Mouse (Mus musculus): ENCODE measurements around the gene Lao1.

Gene Lao1

GRCm38 (mm10) chr4:119004178-119004577 lies 42.8 kb downstream of the Lao1 start:
- Histone ChIP-seq H3K27me3 (ENCODE audit: control insufficient read depth, insufficient read depth, low read length, poor library complexity, severe bottlenecking) (no peaks in the 10 kb centered on the region), H3K36me3 (ENCODE audit: control insufficient read depth, insufficient read depth, low read length, poor library complexity, severe bottlenecking) (no peaks in the 10 kb centered on the region)
- DNase-seq (ENCODE audit: low read depth, low spot score): peak; percentile 47

- no peaks in the 10 kb centered on the region for H3K36me3 ChIP-seq (ENCODE audit: control insufficient read depth, insufficient read depth, low read length, poor library complexity, severe bottlenecking)
- no peaks in the 10 kb centered on the region for H3K27me3 ChIP-seq (ENCODE audit: control insufficient read depth, insufficient read depth, low read length, poor library complexity, severe bottlenecking)
- DNase-seq (ENCODE audit: low read depth, low spot score): peak; percentile 92
These were observed 43.4 kb downstream of the Lao1 start for GRCm38 (mm10) chr4:119004613-119005339.

GRCm38 (mm10) chr4:119007602-119008001 lies 46.2 kb downstream of the Lao1 start:
- no peaks in the 10 kb centered on the region for H3K36me3 ChIP-seq (ENCODE audit: control insufficient read depth, insufficient read depth, low read length, poor library complexity, severe bottlenecking)
- DNase-seq (ENCODE audit: low read depth, low spot score): no peak
- no peaks in the 10 kb centered on the region for H3K27me3 ChIP-seq (ENCODE audit: control insufficient read depth, insufficient read depth, low read length, poor library complexity, severe bottlenecking)

GRCm38 (mm10) chr4:119008476-119008875 lies 47.1 kb downstream of the Lao1 start:
- no peak for DNase-seq (ENCODE audit: low read depth, low spot score)
- Histone ChIP-seq H3K36me3 (ENCODE audit: control insufficient read depth, insufficient read depth, low read length, poor library complexity, severe bottlenecking) (no peaks in the 10 kb centered on the region), H3K27me3 (ENCODE audit: control insufficient read depth, insufficient read depth, low read length, poor library complexity, severe bottlenecking) (no peaks in the 10 kb centered on the region)

- no peak for DNase-seq (ENCODE audit: low read depth, low spot score)
- no peaks in the 10 kb centered on the region for H3K27me3 ChIP-seq (ENCODE audit: control insufficient read depth, insufficient read depth, low read length, poor library complexity, severe bottlenecking)
These were observed 48.4 kb downstream of the Lao1 start for GRCm38 (mm10) chr4:119009814-119010213.

GRCm38 (mm10) chr4:119011050-119011680 lies 49.8 kb downstream of the Lao1 start:
- H3K27me3 ChIP-seq (ENCODE audit: control insufficient read depth, insufficient read depth, low read length, poor library complexity, severe bottlenecking): no peaks in the 10 kb centered on the region
- no peaks in the 10 kb centered on the region for H3K36me3 ChIP-seq (ENCODE audit: control insufficient read depth, insufficient read depth, low read length, poor library complexity, severe bottlenecking)
- DNase-seq (ENCODE audit: low read depth, low spot score): no peak

More at GRCm38 (mm10) chr4:119009814-119010213, 48.4 kb downstream of the Lao1 start:
- H3K36me3 ChIP-seq (ENCODE audit: control insufficient read depth, insufficient read depth, low read length, poor library complexity, severe bottlenecking): no peaks in the 10 kb centered on the region

GRCm38 (mm10) chr4:119013031-119013430 lies 51.7 kb downstream of the Lao1 start:
- no peak for DNase-seq (ENCODE audit: low read depth, low spot score)
- no peaks in the 10 kb centered on the region for H3K36me3 ChIP-seq (ENCODE audit: control insufficient read depth, insufficient read depth, low read length, poor library complexity, severe bottlenecking)
- H3K27me3 ChIP-seq (ENCODE audit: control insufficient read depth, insufficient read depth, low read length, poor library complexity, severe bottlenecking): no peaks in the 10 kb centered on the region

GRCm38 (mm10) chr4:119014997-119015396 lies 53.6 kb downstream of the Lao1 start:
- no peaks in the 10 kb centered on the region for H3K36me3 ChIP-seq (ENCODE audit: control insufficient read depth, insufficient read depth, low read length, poor library complexity, severe bottlenecking)
- no peak for DNase-seq (ENCODE audit: low read depth, low spot score)
- no peaks in the 10 kb centered on the region for H3K27me3 ChIP-seq (ENCODE audit: control insufficient read depth, insufficient read depth, low read length, poor library complexity, severe bottlenecking)

GRCm38 (mm10) chr4:119015557-119015956 lies 54.2 kb downstream of the Lao1 start:
- H3K27me3 ChIP-seq (ENCODE audit: control insufficient read depth, insufficient read depth, low read length, poor library complexity, severe bottlenecking): no peaks in the 10 kb centered on the region
- DNase-seq (ENCODE audit: low read depth, low spot score): no peak
- no peaks in the 10 kb centered on the region for H3K36me3 ChIP-seq (ENCODE audit: control insufficient read depth, insufficient read depth, low read length, poor library complexity, severe bottlenecking)

GRCm38 (mm10) chr4:119017078-119017477 lies 55.7 kb downstream of the Lao1 start:
- Histone ChIP-seq H3K36me3 (ENCODE audit: control insufficient read depth, insufficient read depth, low read length, poor library complexity, severe bottlenecking) (no peaks in the 10 kb centered on the region), H3K27me3 (ENCODE audit: control insufficient read depth, insufficient read depth, low read length, poor library complexity, severe bottlenecking) (no peaks in the 10 kb centered on the region)
- DNase-seq (ENCODE audit: low read depth, low spot score): no peak
